Mouse (Mus musculus) ES-CJ7 (cell line): ENCODE results near the gene Sall2.
"Not testable (repeated sequence)": the region's sequence is repeated elsewhere in the genome, so short reads cannot be mapped to it uniquely, and the experiment has no call there.

ENCODE experiments used
- DNase-seq: peaks from one replicate; pipeline ENCODE4 v3.0.0; 2011; ENCODE audit warnings: low read depth, low spot score

Gene Sall2

GRCm38 (mm10) chr14:52303517-52303916 is 25.0 kb downstream of the Sall2 start:
- DNase-seq, result not testable (repeated sequence)

GRCm38 (mm10) chr14:52295558-52296264 is 32.9 kb downstream of the Sall2 start:
- DNase-seq, result no peak

- DNase-seq, result peak; percentile 70
Observed at GRCm38 (mm10) chr14:52284191-52284590, 44.4 kb downstream of the Sall2 start.

- DNase-seq, result no peak
Observed at GRCm38 (mm10) chr14:52283629-52284028, 44.9 kb downstream of the Sall2 start.

GRCm38 (mm10) chr14:52279747-52280120 is 48.8 kb downstream of the Sall2 start:
- DNase-seq, result peak; percentile 18

GRCm38 (mm10) chr14:52278932-52279746 is 49.4 kb downstream of the Sall2 start, which contains the start of the genes Tox4 and Rab2b:
Gene Tox4 (plus strand): TSS chr14:52279146.
Gene Rab2b (minus strand): TSS chr14:52279545.
- DNase-seq, result peak; percentile 99

- no peak for DNase-seq
Observed at GRCm38 (mm10) chr14:52277210-52277609, 51.4 kb downstream of the Sall2 start.

- peak; percentile 19 for DNase-seq
Observed at GRCm38 (mm10) chr14:52272781-52273180, 55.8 kb downstream of the Sall2 start.
